Mouse (Mus musculus) frontal cortex, adult (tissue): Measurements from ENCODE around the gene Atp7a.
"Not testable (repeated sequence)": the region's sequence is repeated elsewhere in the genome, so short reads cannot be mapped to it uniquely, and the experiment has no call there.

Source experiments
- ATAC-seq: cut with Nextera tagmentation; 2 replicates; pipeline ENCODE4 v1.9.2; 2017; ENCODE audit warnings: mild to moderate bottlenecking, moderate library complexity, mixed read lengths; ENCODE audit not compliant: low TSS enrichment

Atp7a gene

DNA sequence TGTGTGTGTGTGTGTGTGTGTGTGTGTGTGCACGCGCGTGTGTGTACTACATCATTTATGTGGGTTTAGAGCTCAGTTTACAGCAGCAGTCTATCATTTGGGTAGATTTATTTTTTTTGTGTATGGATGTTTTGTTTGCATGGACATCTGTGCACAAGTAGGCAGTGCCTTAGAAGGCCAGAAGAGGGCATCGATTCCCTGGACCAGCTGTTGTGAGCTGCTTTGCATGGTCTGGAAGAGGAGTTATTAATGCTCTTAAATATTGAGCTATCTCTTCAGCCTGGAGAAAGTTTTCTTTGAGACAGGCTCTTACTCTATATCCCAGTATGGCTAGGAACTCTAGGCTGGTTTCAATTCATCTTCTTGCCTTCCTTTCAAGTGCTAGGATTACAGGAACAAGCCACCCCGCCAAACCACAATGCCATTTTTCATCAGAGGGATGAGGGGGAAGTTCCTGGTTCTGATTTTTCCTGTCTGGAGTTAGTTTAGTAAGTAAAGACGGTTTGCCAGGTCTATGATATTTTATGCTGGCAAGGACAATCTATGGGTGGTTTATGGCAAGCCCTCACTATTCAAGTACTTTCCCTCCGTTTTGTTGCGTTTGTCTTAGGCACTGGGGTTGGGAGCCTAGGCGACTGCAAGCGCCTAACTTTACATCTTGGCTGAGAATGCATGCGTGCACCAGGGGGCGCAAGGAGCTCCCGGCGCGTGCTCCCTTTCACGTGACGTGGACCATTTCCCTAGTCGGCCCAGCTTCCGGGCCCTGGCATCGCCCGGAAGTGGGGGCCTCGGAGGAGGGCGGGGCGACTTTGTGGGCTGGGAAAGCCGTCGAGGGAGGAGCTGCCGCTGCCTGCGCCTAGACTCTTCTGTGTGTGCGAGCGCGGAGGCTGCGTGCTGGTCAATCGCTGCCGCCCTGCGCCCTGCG lies at the start of gene Atp7a:
Atp7a (plus strand) TSS at position 859 of the 925 bp plus-strand sequence.
- ATAC-seq: peak; percentile 97

DNA sequence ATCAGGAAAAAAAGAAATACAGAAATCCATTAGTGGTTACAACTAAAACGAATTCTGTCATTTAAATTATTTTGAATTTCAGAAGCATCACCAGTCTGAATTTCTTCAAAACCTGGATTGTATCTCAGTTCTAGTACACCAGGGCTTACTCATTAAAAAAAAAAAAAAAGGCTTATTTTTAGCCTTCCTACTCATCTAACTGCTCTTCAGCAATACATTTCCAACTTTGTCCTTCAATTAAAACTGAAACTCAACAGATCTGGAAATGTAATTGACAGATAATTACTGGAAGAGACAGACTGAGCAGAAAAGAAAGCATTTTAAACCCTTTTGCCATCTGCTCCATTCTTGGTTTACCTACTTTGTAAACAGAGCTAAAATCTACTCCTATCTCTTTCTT lies 25.5 kb upstream of the Atp7a start:
- no peak for ATAC-seq

DNA sequence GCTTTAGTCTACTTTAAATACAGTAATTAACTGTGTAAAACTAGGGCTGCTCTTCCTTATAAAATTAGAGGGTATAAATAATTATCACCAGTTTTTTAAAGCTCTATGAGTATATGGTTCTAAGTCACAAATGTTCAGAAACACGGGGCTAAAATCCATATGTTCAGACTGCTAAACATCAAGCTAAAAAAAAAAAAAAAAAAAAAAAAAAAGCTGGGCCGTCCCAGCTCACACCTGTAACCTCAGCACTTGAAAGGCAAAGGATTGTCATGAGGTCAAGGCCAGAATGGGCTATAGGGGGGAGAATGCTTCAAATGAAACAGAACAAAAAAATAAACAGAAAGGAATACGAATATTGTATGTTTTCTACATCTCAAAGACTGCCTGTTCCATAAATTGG lies 16.3 kb upstream of the Atp7a start:
- ATAC-seq: no peak

DNA sequence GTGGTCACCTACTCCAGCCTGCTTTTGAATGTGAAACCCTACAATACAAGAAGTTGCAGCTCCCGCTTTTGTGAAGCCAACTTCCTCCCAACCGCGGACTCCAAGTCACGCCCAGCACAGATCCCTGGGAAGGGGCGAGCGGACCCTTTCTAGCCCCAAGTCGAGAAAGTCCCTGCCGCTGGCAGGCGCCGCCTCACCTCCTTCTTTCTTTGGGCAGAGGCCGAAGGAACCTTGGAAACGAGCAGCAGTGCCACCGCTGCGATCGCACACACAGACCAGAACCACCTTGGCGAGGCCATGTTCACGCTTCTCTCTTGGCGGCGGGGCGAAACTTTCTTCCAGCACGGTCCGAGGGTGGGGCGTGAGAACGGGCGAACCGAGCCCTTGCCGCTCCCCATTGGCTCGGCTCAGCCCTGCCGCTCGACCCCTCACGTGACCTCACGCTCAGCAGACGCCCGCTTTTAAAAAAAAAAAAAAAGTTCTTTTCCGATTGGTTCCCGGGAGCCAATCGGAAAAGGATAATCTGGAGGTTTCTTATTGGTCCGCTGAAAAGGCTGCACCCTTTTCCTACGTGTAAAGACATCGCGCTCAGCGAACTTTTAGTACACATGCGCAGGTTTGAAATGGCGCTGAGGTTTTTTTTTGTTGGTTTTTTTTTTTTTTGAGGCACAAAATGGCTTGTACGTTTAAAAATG lies 15.5 kb upstream of the Atp7a start, which contains the start of gene Magt1:
Magt1 (minus strand) TSS at position 442 of the 695 bp plus-strand sequence.
- ATAC-seq: peak; percentile 92

DNA sequence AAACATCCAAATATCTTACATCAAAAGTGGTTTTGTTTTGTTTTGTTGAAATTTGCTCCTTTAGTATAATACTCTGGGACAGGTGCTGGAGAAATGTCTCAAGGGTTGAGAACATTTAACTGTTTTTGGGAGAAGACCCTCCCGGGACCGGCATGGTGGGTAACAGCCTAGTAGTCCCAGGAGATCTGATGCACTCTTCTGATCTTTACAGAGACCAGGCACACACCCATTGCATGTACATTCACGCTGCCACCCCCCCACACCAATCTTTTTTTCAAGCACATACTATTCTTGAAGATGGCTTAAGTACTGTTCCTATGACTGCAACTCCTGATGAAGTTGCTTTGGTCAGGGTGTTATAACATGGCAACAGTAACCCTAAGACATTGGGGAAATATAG lies 14.5 kb upstream of the Atp7a start:
- ATAC-seq: no peak

DNA sequence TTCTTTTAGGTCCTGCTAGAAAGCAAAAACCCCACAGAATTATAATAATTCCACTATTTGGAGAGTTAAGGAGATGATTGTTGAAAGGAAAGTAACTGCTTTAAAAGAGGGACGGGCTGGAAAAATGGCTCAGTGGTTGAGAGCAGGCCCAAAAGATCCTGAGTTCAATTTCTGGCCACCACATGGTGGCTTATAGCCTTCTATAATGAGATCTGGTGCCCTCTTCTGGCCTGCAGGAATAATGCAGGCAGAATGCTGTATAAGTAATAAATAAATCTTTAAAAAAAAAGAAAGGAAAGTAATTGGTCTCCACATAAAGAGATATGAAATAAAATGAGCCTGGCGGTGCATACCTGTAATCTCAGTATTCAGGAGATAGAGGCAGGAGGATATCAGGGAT lies 13.9 kb upstream of the Atp7a start:
- no peak for ATAC-seq

DNA sequence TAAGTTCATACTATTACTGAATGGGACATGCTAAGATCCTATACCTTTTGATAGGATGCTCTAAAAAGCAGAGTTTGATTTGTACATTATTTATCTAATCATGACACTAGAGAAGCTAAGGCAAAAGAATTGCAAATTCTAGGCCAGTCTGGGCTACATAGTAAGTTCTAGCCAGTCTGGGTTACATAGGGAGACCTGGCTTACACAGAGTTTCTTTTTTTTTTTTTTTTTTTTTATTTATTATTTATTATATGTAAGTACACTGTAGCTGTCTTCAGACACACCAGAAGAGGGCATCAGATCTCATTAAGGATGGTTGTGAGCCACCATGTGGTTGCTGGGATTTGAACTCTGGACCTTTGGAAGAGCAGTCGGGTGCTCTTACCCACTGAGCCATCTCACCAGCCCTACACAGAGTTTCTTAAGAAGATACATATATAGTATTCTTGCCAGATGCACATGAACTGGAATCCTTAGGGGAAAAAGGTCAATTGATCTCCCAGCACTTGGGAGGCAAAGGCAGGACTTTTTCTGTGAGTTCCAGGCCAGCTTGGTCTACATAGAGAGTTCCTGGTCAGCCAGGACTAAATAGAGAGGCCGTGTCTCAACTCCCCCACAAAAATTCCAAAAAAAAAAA lies 12.2 kb upstream of the Atp7a start:
- ATAC-seq: not testable (repeated sequence)

DNA sequence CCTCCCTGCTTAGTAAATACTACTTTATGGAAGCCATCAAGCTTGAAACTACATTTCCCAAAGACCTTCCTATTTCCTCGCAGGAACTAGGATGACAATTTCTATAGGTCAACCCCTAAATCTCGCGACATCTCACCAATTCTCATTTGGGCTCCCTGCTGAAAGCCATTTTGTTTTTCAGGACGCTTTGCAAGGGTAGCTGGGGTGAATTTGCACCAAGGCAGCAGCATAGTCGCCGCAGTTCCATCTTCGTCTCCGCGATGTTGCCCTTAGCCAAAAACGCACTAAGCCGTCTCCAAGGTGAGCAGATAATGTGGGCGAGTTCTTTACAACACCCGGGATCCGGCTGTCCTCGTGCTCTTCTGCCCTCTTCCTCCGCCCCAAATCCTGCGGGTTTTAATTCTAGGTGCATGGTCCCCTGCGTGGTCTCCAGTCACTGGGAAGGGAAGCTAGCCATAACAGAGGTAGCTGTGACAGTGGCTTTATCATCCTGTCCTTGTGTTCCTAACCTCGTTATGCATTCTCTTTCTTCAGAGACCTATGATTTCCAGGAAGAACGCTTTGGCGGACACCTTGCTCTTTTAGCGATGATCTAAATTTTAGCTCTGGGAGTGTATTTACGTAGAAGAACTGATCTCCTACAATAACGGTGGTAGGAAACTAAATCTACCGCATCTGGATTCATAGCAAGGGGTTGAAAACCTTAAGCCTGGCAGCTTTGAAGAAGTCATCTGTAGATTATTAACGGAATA lies 11.3 kb upstream of the Atp7a start, which contains the start of gene Cox7b:
Cox7b (plus strand) TSS at position 130 of the 752 bp plus-strand sequence.
- peak; percentile 85 for ATAC-seq

DNA sequence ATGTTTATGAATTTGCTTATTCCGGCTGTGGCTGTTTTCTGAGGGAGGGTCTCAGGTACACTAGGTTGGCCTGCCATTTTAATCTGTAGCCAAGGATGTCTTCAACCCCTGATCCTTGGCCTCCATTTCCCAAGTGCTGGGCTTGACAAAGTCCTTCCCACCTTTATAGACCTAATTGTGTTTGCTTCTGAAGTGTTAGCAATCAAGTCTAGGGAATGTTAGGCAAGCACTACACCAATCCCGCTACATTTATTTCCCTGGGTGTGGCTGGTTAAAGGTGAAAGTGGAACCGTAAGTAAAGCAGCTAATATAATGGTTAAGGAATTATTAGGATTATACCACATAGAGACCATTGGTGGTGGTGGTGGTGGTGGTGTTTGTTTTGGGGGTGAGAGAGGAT lies 10.0 kb upstream of the Atp7a start:
- ATAC-seq: no peak

DNA sequence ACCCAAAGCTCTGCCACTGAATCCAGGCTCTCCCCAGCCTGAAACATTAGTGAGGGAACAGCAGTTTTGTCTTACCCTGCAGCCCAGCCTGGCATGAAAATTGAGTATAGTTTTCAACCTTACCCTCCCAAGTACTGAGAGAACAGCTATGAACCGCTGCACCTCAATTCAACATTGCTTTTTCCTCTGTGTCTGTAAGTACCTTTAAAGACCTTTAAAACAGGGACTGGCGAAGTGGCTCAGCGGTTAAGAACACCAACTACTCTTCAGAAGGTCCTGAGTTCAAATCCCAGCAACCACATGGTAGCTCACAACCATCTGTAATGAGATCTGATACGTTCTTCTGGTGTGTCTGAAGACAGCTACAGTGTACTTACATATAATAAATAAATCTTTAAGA lies 9.6 kb upstream of the Atp7a start:
- no peak for ATAC-seq

DNA sequence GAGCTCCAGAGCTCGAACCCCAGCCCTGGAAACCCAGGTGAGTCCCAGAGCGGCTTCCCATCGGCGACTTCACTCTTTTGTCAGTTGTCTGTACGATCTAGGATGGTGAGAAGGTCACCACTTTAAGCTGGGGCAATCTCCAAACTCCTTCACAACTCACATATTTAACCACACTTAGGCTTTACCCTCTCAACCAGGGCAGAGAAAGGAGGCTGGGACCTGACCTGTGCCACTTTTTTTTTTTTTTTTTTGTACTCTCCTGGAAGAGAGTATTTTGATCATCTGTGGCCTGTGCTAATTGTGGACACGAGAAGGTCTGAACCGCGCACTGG lies 233 bp downstream of the Atp7a start:
- no peak for ATAC-seq

DNA sequence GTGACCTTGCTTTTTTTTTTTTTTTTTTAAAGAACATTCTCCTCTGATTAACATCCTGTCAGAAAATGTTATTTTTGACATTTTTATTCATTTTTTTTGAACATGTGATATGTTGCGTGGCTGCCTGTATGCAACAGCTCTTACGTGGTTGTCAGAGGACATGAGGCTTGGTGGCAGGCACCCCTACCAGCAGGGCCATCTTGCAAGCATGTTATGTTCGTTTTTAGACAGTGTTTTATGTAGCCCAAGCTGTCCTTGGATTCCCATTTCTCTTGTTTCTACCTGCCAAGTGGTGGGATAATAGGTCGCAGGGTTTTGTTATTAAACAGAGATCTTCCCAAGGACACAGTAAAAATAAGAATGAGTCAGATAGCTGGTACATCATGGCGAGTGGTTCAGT lies 3.1 kb downstream of the Atp7a start:
- ATAC-seq: no peak

DNA sequence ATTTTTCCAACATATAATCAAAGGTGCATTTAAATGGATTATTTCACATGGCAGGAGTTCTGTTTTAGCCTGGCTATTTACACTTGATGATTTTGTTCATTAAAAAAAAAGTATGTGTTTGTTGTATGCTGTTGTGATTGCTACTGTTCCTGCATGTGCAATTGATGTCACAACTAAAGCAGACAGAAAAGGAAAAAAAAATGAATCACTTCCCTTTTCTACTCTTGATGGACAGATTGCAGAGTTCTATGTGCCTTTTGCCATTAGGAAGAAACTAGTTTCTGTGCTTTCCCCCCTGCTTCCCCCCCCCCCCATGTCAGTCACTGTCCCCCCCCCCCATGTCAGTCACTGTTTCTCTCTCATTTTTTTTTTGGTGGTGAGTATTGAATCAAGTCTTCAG lies 4.0 kb downstream of the Atp7a start:
- no peak for ATAC-seq

DNA sequence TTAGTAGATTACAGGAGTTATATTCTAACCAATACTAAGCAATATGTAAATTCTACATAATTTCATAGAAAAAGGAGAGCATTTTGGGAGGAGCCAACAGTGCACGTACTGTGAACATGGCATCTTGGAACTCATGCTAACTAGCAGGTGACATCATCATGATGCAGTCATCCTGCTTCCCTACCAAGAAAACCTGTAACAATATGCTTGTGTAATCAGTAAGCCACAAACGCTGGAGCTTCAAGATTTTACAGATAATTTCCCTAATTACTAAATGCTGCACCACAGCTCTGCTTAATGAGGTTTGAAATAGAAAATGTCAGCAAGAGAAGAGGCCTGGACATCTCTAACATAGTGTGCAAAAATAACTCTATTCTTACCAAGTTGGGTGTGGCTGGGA lies 8.7 kb downstream of the Atp7a start:
- ATAC-seq: no peak

DNA sequence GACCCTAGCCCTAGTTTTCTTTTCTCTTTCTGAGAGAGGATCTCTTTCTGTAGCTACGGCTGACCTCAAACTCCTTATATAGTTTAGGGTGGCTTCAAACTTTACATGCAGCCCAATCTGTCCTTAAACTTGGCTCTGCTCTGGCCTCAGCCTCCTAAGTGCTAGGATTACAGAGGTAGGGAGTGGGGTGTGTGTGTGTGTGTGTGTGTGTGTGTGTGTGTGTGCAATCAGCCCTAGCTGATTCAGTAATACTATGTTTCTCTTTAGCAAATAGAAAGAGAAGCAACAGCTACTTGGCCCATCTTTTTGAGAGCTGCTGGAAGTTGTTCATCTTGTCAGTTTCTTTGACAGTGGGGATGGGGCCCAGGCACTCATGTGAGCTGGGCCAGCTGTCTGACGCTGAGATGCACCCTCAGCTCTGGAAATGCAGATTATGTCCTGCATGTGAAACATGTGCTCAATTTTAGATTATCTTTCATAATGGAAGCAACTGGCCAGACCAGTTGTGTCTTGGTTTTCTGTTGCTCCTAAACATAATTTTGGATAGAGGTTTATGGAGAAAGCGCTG lies 10.2 kb downstream of the Atp7a start:
- ATAC-seq: no peak

DNA sequence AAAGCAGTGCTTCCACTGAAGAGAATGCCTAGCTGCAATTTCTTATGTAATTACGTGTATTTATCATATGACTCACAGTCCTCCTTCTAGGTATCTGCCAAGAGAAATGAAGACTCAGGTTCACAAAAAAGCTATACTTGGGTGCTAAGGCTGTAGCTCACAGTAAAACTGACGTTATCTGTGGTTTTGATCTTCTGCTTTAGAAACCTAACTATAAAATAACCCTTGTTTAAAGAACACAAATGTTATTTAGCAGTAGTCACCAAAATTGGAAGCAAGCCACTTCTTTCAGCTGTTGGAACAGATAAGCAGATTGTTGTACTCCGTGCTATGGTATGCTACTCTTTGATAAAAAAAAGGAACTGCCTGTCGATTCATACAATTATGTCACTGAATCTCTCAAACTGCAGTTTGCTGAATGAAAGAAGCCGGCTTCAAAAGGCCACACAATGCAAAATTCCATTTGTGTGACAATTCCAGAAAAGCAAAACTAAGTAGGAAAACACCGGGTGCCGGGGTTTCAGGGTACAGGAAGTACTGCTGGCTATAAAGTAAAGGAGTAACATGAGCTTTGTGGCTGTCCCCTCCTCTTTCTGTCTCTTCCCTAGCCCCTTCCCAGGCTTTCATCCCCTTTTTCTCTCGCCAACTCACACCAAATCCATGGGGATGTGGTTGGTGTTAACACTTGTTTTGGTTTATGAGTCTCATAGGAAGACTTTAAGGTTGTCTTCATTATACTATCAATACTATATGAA lies 17.0 kb downstream of the Atp7a start:
- ATAC-seq: peak; percentile 90

DNA sequence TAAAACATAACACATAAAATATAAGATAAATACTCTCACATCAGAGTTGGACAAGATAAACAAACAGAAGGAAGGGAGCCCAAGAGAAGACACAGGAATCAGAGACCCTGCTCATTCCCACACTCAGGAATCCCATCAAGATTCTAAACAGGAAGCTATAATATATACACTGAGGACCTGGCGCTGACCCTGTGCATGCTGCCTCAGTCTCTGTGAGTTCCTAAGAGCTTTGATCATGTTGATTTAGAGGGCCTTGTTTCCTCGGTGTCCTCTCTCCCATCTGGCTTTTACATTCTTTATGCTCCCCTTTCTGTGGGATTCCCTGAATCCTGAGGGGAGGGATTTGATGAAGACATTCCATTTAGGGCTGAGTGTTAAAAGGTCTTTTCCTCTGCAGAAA lies 18.4 kb downstream of the Atp7a start:
- no peak for ATAC-seq

DNA sequence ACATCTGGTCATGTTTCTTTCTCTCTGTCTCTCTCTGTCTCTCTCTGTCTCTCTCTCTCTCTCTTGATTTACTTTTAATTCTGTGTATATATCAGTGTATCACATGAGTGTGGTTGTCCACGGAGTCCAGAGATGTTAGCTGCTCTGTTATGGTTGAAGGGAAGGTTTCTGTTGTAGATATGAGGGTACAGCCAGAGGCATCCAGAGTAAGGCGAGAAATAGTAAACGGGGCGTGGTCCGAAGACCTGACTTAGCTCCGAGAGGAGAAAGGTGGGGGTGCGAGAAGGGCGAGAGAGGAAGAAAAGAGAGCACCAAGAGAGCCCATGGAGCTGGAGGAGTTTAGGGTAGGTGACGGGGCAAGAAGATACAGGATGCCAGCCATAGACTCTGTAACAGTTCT lies 18.9 kb downstream of the Atp7a start:
- ATAC-seq: no peak

DNA sequence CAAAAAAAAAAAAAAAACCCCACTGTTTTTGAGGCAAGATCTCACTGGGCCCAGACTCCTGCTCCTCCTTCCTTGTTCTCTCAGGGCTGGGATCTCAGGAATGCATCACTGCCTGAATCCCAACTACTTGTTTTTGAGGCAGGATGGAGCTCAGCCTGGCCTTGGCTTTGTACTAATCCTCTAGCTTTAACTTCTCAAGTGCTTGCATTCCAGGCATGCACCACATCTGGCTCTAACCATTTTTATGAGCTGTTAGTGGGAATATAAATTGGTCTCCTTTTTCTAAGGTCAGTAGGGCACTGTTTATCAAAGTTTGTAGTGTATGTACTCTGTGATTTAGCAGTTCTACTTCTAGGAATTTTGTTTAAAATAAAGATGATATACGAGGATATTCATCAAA lies 21.1 kb downstream of the Atp7a start:
- ATAC-seq: no peak

DNA sequence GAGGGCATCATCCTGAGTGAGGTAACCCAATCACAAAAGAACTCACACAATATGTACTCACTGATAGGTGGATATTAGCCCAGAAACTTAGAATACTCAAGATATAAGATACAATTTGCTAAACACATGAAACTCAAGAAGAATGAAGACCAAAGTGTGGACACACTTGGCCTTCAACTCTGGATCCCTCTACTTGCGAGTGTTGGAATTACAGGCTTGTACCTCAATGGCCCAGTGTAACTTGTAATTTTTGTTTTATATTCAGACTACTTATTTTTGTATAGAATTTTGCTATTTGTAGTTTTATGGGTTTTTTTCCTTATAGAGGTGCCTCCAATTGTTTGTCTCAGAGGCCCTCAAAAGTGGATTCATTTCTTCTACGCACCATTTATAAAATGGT lies 50.8 kb downstream of the Atp7a start:
- ATAC-seq: not testable (repeated sequence)
